Mouse (Mus musculus): ENCODE data around the gene Dnajc6. TPM values are rescaled to one million over a fixed set of nuclear protein-coding genes. Genes with fewer than 3 reads are reported as not detected.
A peak's percentile ranks its signal among the peaks of the same experiment; 100 is the strongest.

The Dnajc6 gene
- 100 to 1,000 TPM; 267 to 340 (median 308) TPM for total RNA-seq (2022)

GRCm38 (mm10) chr4:101496534-101497237 lies at the start of gene Dnajc6:
TSS of gene Dnajc6 (plus strand) at chr4:101496648.
- peak in 1 of 2 experiments; percentile 31 for DNase-seq (ENCODE audit: low spot score in 2 of 2)

GRCm38 (mm10) chr4:101448701-101449100 lies 47.7 kb upstream of the Dnajc6 start:
- DNase-seq (ENCODE audit: low spot score in 2 of 2), result no peak

- no peak for DNase-seq (ENCODE audit: low spot score in 2 of 2)
Measured at GRCm38 (mm10) chr4:101449344-101449743, 47.1 kb upstream of the Dnajc6 start.

- peak; percentile 92 for DNase-seq (ENCODE audit: low spot score in 2 of 2)
Measured at GRCm38 (mm10) chr4:101450150-101450780, 46.2 kb upstream of the Dnajc6 start.

GRCm38 (mm10) chr4:101451089-101451488 lies 45.4 kb upstream of the Dnajc6 start:
- DNase-seq (ENCODE audit: low spot score in 2 of 2), result no peak

- DNase-seq (ENCODE audit: low spot score in 2 of 2), result no peak
Measured at GRCm38 (mm10) chr4:101452829-101453228, 43.6 kb upstream of the Dnajc6 start.

GRCm38 (mm10) chr4:101457176-101457575 lies 39.3 kb upstream of the Dnajc6 start:
- no peak for DNase-seq (ENCODE audit: low spot score in 2 of 2)

GRCm38 (mm10) chr4:101458341-101458740 lies 38.1 kb upstream of the Dnajc6 start:
- DNase-seq (ENCODE audit: low spot score in 2 of 2), result peak; percentile 50 to 76

GRCm38 (mm10) chr4:101459358-101459757 lies 37.1 kb upstream of the Dnajc6 start:
- no peak for DNase-seq (ENCODE audit: low spot score in 2 of 2)

- no peak for DNase-seq (ENCODE audit: low spot score in 2 of 2)
Measured at GRCm38 (mm10) chr4:101460114-101460513, 36.3 kb upstream of the Dnajc6 start.

GRCm38 (mm10) chr4:101462065-101462464 lies 34.4 kb upstream of the Dnajc6 start:
- no peak for DNase-seq (ENCODE audit: low spot score in 2 of 2)

- DNase-seq (ENCODE audit: low spot score in 2 of 2), result no peak
Measured at GRCm38 (mm10) chr4:101466264-101466663, 30.2 kb upstream of the Dnajc6 start.

- no peak for DNase-seq (ENCODE audit: low spot score in 2 of 2)
Measured at GRCm38 (mm10) chr4:101469242-101469641, 27.2 kb upstream of the Dnajc6 start.

GRCm38 (mm10) chr4:101470543-101470942 lies 25.9 kb upstream of the Dnajc6 start:
- no peak for DNase-seq (ENCODE audit: low spot score in 2 of 2)

GRCm38 (mm10) chr4:101472767-101473166 lies 23.7 kb upstream of the Dnajc6 start:
- no peak for DNase-seq (ENCODE audit: low spot score in 2 of 2)

GRCm38 (mm10) chr4:101490320-101490917 lies 6.0 kb upstream of the Dnajc6 start:
- no peak for DNase-seq (ENCODE audit: low spot score in 2 of 2)

- DNase-seq (ENCODE audit: low spot score in 2 of 2), result no peak
Measured at GRCm38 (mm10) chr4:101491704-101492103, 4.7 kb upstream of the Dnajc6 start.

GRCm38 (mm10) chr4:101493611-101494197 lies 2.7 kb upstream of the Dnajc6 start:
- no peak for DNase-seq (ENCODE audit: low spot score in 2 of 2)

GRCm38 (mm10) chr4:101496188-101496533 lies 287 bp upstream of the Dnajc6 start:
- no peak for DNase-seq (ENCODE audit: low spot score in 2 of 2)

GRCm38 (mm10) chr4:101497336-101497735 lies 888 bp downstream of the Dnajc6 start:
- DNase-seq (ENCODE audit: low spot score in 2 of 2), result peak in 1 of 2 experiments; percentile 14

GRCm38 (mm10) chr4:101504470-101505007 lies 8.1 kb downstream of the Dnajc6 start:
- DNase-seq (ENCODE audit: low spot score in 2 of 2), result no peak

- DNase-seq (ENCODE audit: low spot score in 2 of 2), result no peak
Measured at GRCm38 (mm10) chr4:101505966-101506365, 9.5 kb downstream of the Dnajc6 start.
